Mouse (Mus musculus) testis, adult 2 months (tissue): Measurements from ENCODE around the gene Itgav. TPM values are rescaled to one million over a fixed set of nuclear protein-coding genes. Genes with fewer than 3 reads are reported as not detected.

Experiments used
- H3K27ac ChIP-seq: fragments of 200-500 bp; 2 replicates; pipeline ENCODE4 v1.5.1; 2012; ENCODE audit warnings: low read depth, low read length; ENCODE audit not compliant: control insufficient read depth, insufficient read depth
- H3K27me3 ChIP-seq: fragments of 200-500 bp; 2 replicates; pipeline ENCODE4 v1.6.1; 2012; ENCODE audit warnings: mild to moderate bottlenecking, low read length, moderate library complexity; ENCODE audit not compliant: control insufficient read depth, insufficient read depth
- H3K36me3 ChIP-seq: fragments of 200-500 bp; 2 replicates; pipeline ENCODE4 v1.6.1; 2012; ENCODE audit warnings: mild to moderate bottlenecking, low read length; ENCODE audit not compliant: control insufficient read depth, insufficient read depth
- H3K4me1 ChIP-seq: fragments of 200-500 bp; 2 replicates; pipeline ENCODE4 v1.6.1; 2012; ENCODE audit warnings: low read length; ENCODE audit not compliant: control insufficient read depth, insufficient read depth
- H3K4me3 ChIP-seq: fragments of 200-500 bp; 2 replicates; pipeline ENCODE4 v1.5.1; 2012; ENCODE audit warnings: low read depth, mild to moderate bottlenecking, low read length, moderate library complexity, mixed read lengths; ENCODE audit not compliant: control insufficient read depth
- CTCF ChIP-seq: fragments of 200-500 bp; IDR thresholded peaks from 2 replicates; pipeline ENCODE4 v1.5.1; 2012; ENCODE audit warnings: low read depth, mild to moderate bottlenecking, inconsistent platforms, low read length, moderate library complexity; ENCODE audit not compliant: control insufficient read depth, insufficient read depth, insufficient replicate concordance
- POLR2A ChIP-seq: fragments of 200-500 bp; IDR thresholded peaks from 2 replicates; pipeline ENCODE4 v1.6.1; 2012; ENCODE audit warnings: low read depth, mild to moderate bottlenecking, inconsistent platforms, low read length, moderate library complexity; ENCODE audit not compliant: control insufficient read depth
- polyA plus RNA-seq: library from polyadenylated mRNA; depleted of rRNA; stranded (reverse); fragments of >200 nt; gene quantifications from 2 replicates; pipeline ENCODE4 v1.2.3, GENCODE M21; 2012

Itgav gene
- polyA plus RNA-seq, 1 experiment, result 3.1 TPM

DNA sequence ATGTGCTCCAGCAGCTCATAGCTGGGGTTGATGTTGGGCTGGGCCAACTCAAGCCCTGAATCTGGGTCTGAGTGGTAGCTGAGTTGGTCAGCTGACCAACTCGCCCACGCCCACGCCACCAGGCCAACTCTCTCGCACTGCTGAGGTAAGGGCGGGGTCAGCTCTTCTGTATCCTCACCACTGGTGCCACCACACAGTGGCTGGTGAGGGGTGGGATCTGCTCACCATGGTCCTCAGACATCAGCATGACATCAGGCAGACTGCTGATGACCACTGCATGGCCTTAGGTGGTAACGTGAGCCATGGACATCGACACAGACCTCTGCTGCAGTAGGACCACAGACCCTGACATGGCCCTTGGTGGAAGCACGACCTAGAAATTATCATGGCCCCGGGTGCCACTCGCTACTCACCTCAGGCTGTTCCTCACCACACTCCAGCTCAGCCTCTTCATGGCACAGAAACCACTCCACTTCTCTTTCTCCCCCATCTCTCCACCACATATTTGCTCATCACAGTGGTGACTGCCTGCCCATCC lies 24.5 kb downstream of the Itgav start:
- H3K36me3 ChIP-seq, result no peaks in the 10 kb centered on the region
- TF ChIP-seq POLR2A (no peak), CTCF (no peak)
- H3K4me1 ChIP-seq, result no peaks in the 10 kb centered on the region
- no peaks in the 10 kb centered on the region for H3K27me3 ChIP-seq
- no peak overlapping the region for H3K4me3 ChIP-seq
- H3K27ac ChIP-seq, result no peak overlapping the region

- no peaks in the 10 kb centered on the region for H3K27me3 ChIP-seq
- no peak for TF ChIP-seq POLR2A
- no peak for TF ChIP-seq CTCF
- H3K36me3 ChIP-seq, result no peaks in the 10 kb centered on the region
- no peak overlapping the region for H3K27ac ChIP-seq
- H3K4me1 ChIP-seq, result no peaks in the 10 kb centered on the region
- H3K4me3 ChIP-seq, result no peak overlapping the region
Measured at GRCm38 (mm10) chr2:83753008-83753407, 28.8 kb downstream of the Itgav start.

DNA sequence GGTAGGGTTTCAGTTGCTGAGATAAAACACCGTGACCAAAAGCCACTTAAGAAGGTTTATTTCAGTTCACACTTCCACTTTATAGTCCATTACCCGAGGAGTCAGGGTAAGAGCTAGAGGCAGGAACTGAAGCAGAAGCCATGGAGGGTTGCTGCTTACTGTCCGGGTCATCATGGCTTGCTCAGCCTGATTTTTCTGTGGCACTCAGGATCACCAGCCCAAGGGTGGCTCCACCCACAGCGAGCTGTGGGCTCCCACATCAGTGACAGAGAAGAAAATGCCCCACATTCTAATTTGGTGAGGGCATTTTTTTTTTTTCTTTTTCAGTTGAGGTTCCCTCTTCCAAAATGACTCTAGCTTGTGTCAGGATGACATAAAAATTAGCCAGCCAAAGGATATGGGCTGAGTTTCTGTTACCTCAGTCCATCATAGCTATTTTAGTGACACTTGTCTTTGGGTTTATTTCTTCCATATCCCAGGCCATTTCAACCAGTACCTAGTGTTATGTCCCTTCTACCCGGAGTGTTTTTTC lies 30.2 kb downstream of the Itgav start:
- H3K27ac ChIP-seq, result no peak overlapping the region
- TF ChIP-seq CTCF, result no peak
- TF ChIP-seq POLR2A, result no peak
- no peaks in the 10 kb centered on the region for H3K27me3 ChIP-seq
- H3K4me1 ChIP-seq, result no peaks in the 10 kb centered on the region
- no peak overlapping the region for H3K4me3 ChIP-seq
- H3K36me3 ChIP-seq, result no peaks in the 10 kb centered on the region

- H3K4me3 ChIP-seq, result no peak overlapping the region
Measured at GRCm38 (mm10) chr2:83758606-83759215, 34.5 kb downstream of the Itgav start.

GRCm38 (mm10) chr2:83759216-83759648 lies 35.0 kb downstream of the Itgav start:
- Histone ChIP-seq H3K4me1 (no peaks in the 10 kb centered on the region), H3K4me3 (no peak overlapping the region), H3K27ac (no peak overlapping the region)

More at GRCm38 (mm10) chr2:83758606-83759215, 34.5 kb downstream of the Itgav start:
- no peak for TF ChIP-seq CTCF
- no peak for TF ChIP-seq POLR2A
- H3K36me3 ChIP-seq, result no peaks in the 10 kb centered on the region
- H3K27ac ChIP-seq, result no peak overlapping the region
- no peaks in the 10 kb centered on the region for H3K4me1 ChIP-seq
- H3K27me3 ChIP-seq, result no peaks in the 10 kb centered on the region

GRCm38 (mm10) chr2:83759667-83760066 lies 35.5 kb downstream of the Itgav start:
- H3K4me3 ChIP-seq, result no peak overlapping the region
- no peak for TF ChIP-seq POLR2A
- no peak for TF ChIP-seq CTCF
- no peaks in the 10 kb centered on the region for H3K27me3 ChIP-seq
- no peaks in the 10 kb centered on the region for H3K4me1 ChIP-seq
- no peak overlapping the region for H3K27ac ChIP-seq
- no peaks in the 10 kb centered on the region for H3K36me3 ChIP-seq

More at GRCm38 (mm10) chr2:83759216-83759648, 35.0 kb downstream of the Itgav start:
- TF ChIP-seq CTCF, result no peak
- no peak for TF ChIP-seq POLR2A
- Histone ChIP-seq H3K27me3 (no peaks in the 10 kb centered on the region), H3K36me3 (no peaks in the 10 kb centered on the region)

- Histone ChIP-seq H3K4me3 (no peak overlapping the region), H3K27me3 (no peaks in the 10 kb centered on the region), H3K36me3 (no peaks in the 10 kb centered on the region), H3K4me1 (no peaks in the 10 kb centered on the region), H3K27ac (no peak overlapping the region)
- TF ChIP-seq POLR2A (no peak), CTCF (no peak)
Measured at GRCm38 (mm10) chr2:83760112-83760511, 35.9 kb downstream of the Itgav start.
